In the genomic region with DNA sequence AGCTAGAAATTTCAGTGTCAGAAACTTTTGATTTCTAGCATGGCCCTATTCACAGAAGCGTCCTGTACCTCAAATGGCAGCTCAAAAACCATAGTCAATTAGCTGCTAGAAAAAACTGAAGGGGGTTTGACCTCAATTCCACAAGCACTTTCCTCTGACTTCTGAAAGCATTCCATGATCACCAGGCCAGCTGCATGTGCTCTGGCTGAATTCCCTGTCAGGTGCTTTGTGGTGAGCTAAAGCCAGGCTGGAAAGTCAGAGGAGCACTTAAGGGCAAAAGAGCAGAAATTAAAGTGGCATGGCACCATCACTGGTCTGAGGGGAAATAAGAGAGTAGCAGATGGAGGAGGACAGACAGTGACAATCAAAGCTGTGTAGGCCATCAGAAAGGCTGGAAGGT, we compare ENCODE assay signal across 11 mouse cellular contexts.
"Had no signal": no experiment of that assay in that cellular context is flagged by ENCODE, and none has a peak within 500 bp of the region (broad histone marks: within the 10 kb centered on the region; RNA-seq: fewer than 3 reads in every experiment).

No protein-coding gene starts in this region.

- DNase-seq: liver, postnatal 0 days; lung, adult 2 months; lung, postnatal 14 days; lung, postnatal 36 days; right cerebral cortex, adult 18-20 months; right cerebral cortex, postnatal 25 days; right cerebral cortex, postnatal 4 days; spleen, adult 18-20 months; thymus, adult 18-20 months; thymus, postnatal 14 days; thymus, postnatal 36 days had no signal
